Mouse (Mus musculus) heart, embryonic 14.5 days (tissue): ENCODE measurements around the gene H2-K1. TPM values are rescaled to one million over a fixed set of nuclear protein-coding genes. Genes with fewer than 3 reads are reported as not detected.
A peak's percentile ranks its signal among the peaks of the same experiment; 100 is the strongest.

Experiments used
- ATAC-seq: fragments of 200-750 bp; cut with Nextera tagmentation; 2 replicates; pipeline ENCODE4 v1.8.0; 2017; ENCODE audit warnings: low read depth, moderate TSS enrichment; ENCODE audit not compliant: insufficient number of reproducible peaks, insufficient read depth, low FRiP score
- H3K27ac ChIP-seq, 2 experiments: fragments of 200-500 bp in 1 of 2; fragments of 300-500 bp in 1 of 2; sonication (generic) in 1 of 2; replicated peaks in 1 of 2; 2 replicates each; pipeline ENCODE4 v1.5.1; 2012 to 2014; ENCODE audit warnings: low read depth in 2 of 2, low read length in 2 of 2, control low read depth in 1 of 2, mild to moderate bottlenecking in 1 of 2, mixed read lengths in 1 of 2; ENCODE audit not compliant: control insufficient read depth in 1 of 2, insufficient read depth in 1 of 2
- H3K27me3 ChIP-seq: fragments of 300-500 bp; sonication (generic); 2 replicates; pipeline ENCODE4 v1.6.1; 2014; ENCODE audit warnings: mild to moderate bottlenecking, low read length, control low read depth; ENCODE audit not compliant: control insufficient read depth, insufficient read depth
- H3K36me3 ChIP-seq: fragments of 300-500 bp; sonication (generic); 2 replicates; pipeline ENCODE4 v1.6.1; 2014; ENCODE audit warnings: mild to moderate bottlenecking, control low read depth, low read length, mixed read lengths; ENCODE audit not compliant: control insufficient read depth, insufficient read depth
- H3K4me1 ChIP-seq, 2 experiments: fragments of 200-500 bp in 1 of 2; fragments of 300-500 bp in 1 of 2; sonication (generic) in 1 of 2; 2 replicates each; pipeline ENCODE4 v1.6.1; 2012 to 2014; ENCODE audit warnings: low read length in 2 of 2, control low read depth in 1 of 2, mixed read lengths in 1 of 2; ENCODE audit not compliant: control insufficient read depth in 2 of 2, insufficient read depth in 2 of 2
- H3K4me2 ChIP-seq: fragments of 300-500 bp; sonication (generic); 2 replicates; pipeline ENCODE4 v1.6.1; 2014; ENCODE audit warnings: mild to moderate bottlenecking, low read length
- H3K4me3 ChIP-seq, 2 experiments: fragments of 200-500 bp in 1 of 2; fragments of 300-500 bp in 1 of 2; sonication (generic) in 1 of 2; 2 replicates each; pipeline ENCODE4 v1.5.1; 2012 to 2014; ENCODE audit warnings: low read length in 2 of 2, mild to moderate bottlenecking in 2 of 2, control low read depth in 1 of 2, low read depth in 1 of 2, moderate library complexity in 1 of 2; ENCODE audit not compliant: control insufficient read depth in 1 of 2, insufficient read depth in 1 of 2
- H3K9ac ChIP-seq: fragments of 300-500 bp; sonication (generic); 2 replicates; pipeline ENCODE4 v1.6.1; 2014; ENCODE audit warnings: mild to moderate bottlenecking, low read length
- H3K9me3 ChIP-seq: fragments of 300-500 bp; sonication (generic); 2 replicates; pipeline ENCODE4 v1.6.1; 2016; ENCODE audit warnings: low read length, control low read depth; ENCODE audit not compliant: control insufficient read depth
- WGBS: fragments of 180-500 bp; shearing (Covaris S2); extraction: QIAGEN DNeasy Blood & Tissue Kit; methylation state at CpG from one replicate; pipeline ENCODE4 v1.1.7; 2014; 5-methylcytosine and 5-hydroxymethylcytosine counted together
- polyA plus RNA-seq: library from polyadenylated mRNA; unstranded; fragments of >200 nt; fragmentation: Nextera tagmentation; extraction: Ambion mirVana; gene quantifications from 2 replicates; pipeline ENCODE4 v1.2.1, GENCODE M21; 2014

The H2-K1 gene
- polyA plus RNA-seq, 1 experiment from 2014 or later: 32.3 TPM

DNA sequence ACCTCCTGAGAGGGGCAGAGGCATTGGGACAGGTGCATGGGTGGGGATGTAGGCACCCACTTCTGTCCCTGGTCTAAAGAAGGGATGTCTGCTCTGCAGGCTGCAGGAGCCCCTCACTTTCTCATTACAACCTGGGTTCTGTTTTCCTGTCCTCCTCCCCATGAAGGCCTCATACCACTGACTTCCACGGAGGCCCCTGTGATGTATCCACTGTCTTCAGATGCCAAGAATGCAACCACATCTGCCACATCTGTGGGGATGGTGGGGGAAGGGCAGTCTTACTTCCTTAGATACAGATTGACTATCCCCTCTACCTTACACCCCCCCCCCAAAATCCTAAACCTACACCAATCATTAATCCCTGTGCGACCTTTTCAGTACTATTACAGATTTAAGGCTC lies 26.1 kb upstream of the H2-K1 start:
- no peak for ATAC-seq
- 44% methylated on average over 2 of the region's 2 CpGs for WGBS

DNA sequence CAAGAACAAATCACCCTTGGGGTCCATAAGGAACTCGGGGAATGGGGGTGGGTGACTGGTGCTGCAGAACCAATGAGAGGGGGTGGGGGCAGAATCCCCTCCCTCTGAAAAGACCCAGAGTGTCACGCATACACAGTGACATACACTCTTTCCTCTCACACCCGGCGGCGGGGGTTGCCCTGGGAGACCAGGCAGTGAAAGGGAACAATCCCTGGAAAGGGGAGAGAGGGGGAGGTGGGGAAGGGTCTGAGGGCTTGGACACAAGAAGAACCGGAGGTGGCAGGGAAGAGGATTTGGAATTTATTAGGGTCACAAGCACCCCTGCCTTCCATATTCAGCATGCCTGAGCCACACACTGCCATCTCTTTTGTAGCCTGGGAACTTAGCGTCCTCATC lies 25.6 kb upstream of the H2-K1 start:
- peaks cover 46% of the 10 kb centered on the region for H3K36me3 ChIP-seq
- peak overlapping the region in 1 of 2 experiments; percentile 80; a peak in 1 of 4 replicates for H3K4me3 ChIP-seq
- peaks cover 23 to 52% of the 10 kb centered on the region in 2 experiments for H3K4me1 ChIP-seq
- no peak for ATAC-seq
- 0 out of 2 replicates have a peak overlapping the region, but pooled peaks have one; percentile 8 for H3K9ac ChIP-seq
- H3K27me3 ChIP-seq: no peaks in the 10 kb centered on the region
- peak overlapping the region; percentile 95 for H3K4me2 ChIP-seq
- H3K27ac ChIP-seq: no peak overlapping the region
- WGBS: 18% methylated on average over 7 of the region's 7 CpGs
- no peaks in the 10 kb centered on the region for H3K9me3 ChIP-seq

More for the DNA sequence above, 26.1 kb upstream of the H2-K1 start:
- peaks cover 23 to 52% of the 10 kb centered on the region in 2 experiments for H3K4me1 ChIP-seq
- H3K27ac ChIP-seq: no peak overlapping the region
- no peak overlapping the region for H3K9ac ChIP-seq
- no peaks in the 10 kb centered on the region for H3K27me3 ChIP-seq
- H3K4me3 ChIP-seq: no peak overlapping the region
- H3K9me3 ChIP-seq: no peaks in the 10 kb centered on the region
- peak overlapping the region; percentile 94; the same call in 1 of the 2 replicates for H3K4me2 ChIP-seq
- H3K36me3 ChIP-seq: peaks cover 41% of the 10 kb centered on the region

DNA sequence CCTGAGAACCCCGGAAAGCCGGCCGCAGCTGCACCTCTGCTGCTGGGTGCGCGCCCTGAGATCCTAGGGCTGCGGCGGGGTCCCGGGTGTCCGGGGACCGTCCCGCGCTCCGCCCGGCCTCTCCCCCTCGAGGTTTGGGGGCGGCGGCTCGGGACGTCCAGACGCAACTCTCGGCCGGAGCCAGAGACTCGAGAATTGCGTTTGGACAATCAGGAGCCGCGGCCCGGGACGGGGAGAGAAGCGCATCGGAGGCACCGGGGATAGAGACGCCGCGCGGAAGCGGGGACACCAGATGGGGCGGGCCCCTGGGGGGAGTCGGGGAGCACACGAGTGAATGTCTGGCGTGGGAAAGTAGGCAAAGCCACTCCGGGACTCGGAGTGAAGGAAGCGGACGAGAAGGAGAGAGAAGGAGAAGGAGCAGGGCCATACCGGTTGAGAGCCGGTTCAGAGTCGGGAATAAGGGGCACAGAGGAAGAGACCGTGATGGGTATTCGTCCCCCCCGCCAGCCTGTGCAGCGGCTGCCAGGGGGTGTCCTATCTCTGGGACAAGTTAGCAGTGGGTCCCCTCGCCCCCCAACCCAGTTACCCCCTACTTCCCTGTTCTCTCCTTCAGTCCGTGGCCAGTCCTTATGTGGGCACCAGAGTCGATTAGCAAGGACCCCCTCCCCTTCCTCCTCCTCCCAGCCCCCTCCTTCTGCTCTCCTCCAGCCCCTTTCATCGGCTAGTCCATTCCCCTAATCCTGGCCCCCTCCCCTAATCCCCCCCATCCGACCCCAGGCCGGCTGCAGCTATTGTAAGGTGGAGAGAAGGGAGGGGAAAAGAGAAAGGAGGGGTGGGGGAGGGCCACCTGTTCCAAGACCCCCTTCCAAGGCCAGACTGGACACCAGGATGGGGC lies 25.0 kb upstream of the H2-K1 start:
- Histone ChIP-seq H3K4me2 (peak overlapping the region; percentile 95), H3K27ac (peak overlapping the region; percentile 83 to 89), H3K4me1 (peaks cover 17 to 45% of the 10 kb centered on the region in 2 experiments), H3K9ac (peak overlapping the region; percentile 91), H3K27me3 (no peaks in the 10 kb centered on the region), H3K36me3 (peaks cover 44% of the 10 kb centered on the region), H3K9me3 (no peaks in the 10 kb centered on the region), H3K4me3 (peak overlapping the region; percentile 80 to 88)
- peak; percentile 3 for ATAC-seq
- 1% methylated on average over 54 of the region's 57 CpGs for WGBS

DNA sequence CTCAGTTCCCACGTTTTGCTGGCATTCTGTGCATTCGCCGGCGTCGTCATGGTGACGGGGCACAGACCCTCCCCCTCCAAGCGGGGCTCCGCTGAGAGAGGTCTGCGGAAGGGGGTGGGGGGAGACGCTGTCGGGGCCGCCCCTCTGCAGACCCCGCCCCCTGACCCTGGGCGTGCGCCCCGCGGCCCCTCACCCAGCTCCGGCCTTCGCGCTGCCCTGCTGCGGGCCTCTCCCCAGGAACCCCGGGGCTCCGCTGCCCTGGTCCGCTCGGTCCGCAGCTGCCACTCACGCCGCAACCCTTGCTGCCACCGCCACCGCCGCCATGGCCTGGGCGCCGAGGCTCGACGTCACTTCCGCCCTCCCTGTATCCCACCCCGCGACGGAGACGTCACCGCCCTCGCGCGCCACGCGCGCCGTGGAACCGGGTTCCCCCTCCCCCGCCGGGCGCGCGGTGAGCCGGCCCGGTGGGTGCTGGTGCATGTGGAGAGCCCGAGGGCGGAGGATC lies 24.2 kb upstream of the H2-K1 start, which contains the start of gene Ring1:
Ring1 (minus strand) TSS at position 364 of the 505 bp plus-strand sequence.
- Histone ChIP-seq H3K4me2 (peak within 1 kb of the TSS; percentile 95), H3K27me3 (no peaks in the 10 kb centered on the region), H3K4me1 (peaks cover 13 to 38% of the 10 kb centered on the region in 2 experiments), H3K9ac (peak within 1 kb of the TSS; percentile 91), H3K36me3 (peaks cover 37% of the 10 kb centered on the region), H3K27ac (peak within 1 kb of the TSS; percentile 83 to 89), H3K4me3 (peak within 1 kb of the TSS; percentile 80 to 88), H3K9me3 (peaks cover 2% of the 10 kb centered on the region; the same call in 1 of the 2 replicates)
- WGBS: under 1% methylated on average over 51 of the region's 58 CpGs
- peak; percentile 65 for ATAC-seq

DNA sequence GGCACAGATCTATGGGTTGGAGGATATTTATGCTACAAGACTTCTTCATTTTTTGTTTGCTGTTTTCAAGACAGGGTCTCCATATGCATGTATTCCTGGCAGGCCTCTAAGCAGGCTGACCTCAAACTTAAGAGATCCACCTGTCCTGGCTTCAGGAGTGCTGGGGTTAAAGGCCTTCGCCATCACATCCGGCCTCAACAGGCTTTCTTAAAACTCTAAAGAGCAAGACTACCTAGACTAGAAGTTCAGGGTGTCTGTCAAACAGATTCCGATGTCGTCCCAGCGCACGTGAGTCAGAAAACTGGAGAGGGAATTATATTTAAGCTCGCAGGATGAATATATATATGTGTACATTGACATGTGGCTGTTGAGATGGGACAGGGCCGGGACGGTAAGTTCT lies 23.5 kb upstream of the H2-K1 start:
- Histone ChIP-seq H3K36me3 (peaks cover 30% of the 10 kb centered on the region), H3K27me3 (no peaks in the 10 kb centered on the region), H3K4me2 (peak overlapping the region; percentile 95), H3K4me3 (peak overlapping the region; percentile 80 to 88), H3K9ac (peak overlapping the region; percentile 91), H3K27ac (peak overlapping the region in 1 of 2 experiments; percentile 89; a peak in 1 of 4 replicates), H3K9me3 (peaks cover 2% of the 10 kb centered on the region; the same call in 1 of the 2 replicates), H3K4me1 (peaks cover 13 to 32% of the 10 kb centered on the region in 2 experiments)
- no peak for ATAC-seq
- WGBS: 63% methylated on average over 9 of the region's 9 CpGs

DNA sequence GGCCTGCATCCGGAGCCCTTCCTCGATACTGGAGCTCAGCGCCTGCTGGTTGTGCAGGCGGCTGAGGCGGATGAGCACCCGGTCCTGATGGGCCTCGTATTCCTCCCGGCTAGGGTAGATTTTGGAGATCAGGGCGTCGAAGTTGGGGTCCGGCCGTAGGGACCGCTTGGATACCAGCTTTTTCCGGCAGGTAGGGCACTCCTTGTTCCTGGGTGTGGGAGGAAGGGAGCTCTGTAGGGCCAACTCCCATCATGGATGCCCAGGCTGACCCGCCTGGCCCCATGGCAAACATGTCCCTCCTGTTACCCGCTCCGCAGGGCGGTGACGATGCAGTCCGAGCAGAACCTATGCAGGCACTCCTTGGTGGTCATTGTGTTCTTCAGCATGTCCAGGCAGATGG lies 22.8 kb upstream of the H2-K1 start:
- Histone ChIP-seq H3K9ac (no peak overlapping the region), H3K27ac (no peak overlapping the region), H3K4me2 (no peak overlapping the region), H3K36me3 (peaks cover 24% of the 10 kb centered on the region), H3K4me3 (no peak overlapping the region), H3K4me1 (peaks cover 9 to 26% of the 10 kb centered on the region in 2 experiments), H3K27me3 (no peaks in the 10 kb centered on the region), H3K9me3 (peaks cover 2% of the 10 kb centered on the region; the same call in 1 of the 2 replicates)
- 94% methylated on average over 20 of the region's 20 CpGs for WGBS
- no peak for ATAC-seq

DNA sequence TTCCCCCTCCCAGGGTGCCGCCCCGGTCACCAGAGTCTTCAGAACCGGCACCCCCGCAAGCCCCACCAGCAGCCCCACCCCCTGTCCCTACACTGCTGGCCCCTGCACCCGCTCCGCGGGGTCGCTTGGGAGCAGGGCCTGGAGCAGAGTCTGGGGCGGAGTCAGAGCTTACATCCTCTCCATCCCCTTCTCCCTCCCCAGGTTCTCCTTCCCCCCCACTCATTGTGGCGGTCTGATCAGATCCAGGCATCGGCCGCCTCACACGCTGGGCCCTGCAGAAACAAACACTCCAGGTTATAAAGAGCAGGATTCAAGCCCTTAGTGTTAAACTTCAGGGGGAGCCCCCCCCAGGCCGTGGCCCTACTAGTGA lies 22.3 kb upstream of the H2-K1 start:
- H3K4me3 ChIP-seq: no peak overlapping the region
- H3K4me1 ChIP-seq: peaks cover 9 to 25% of the 10 kb centered on the region in 2 experiments
- peaks cover 24% of the 10 kb centered on the region for H3K36me3 ChIP-seq
- WGBS: 84% methylated on average over 14 of the region's 14 CpGs
- no peak for ATAC-seq
- no peak overlapping the region for H3K27ac ChIP-seq
- H3K9me3 ChIP-seq: peaks cover 2% of the 10 kb centered on the region; the same call in 1 of the 2 replicates
- no peak overlapping the region for H3K9ac ChIP-seq
- H3K27me3 ChIP-seq: no peaks in the 10 kb centered on the region
- no peak overlapping the region for H3K4me2 ChIP-seq
